Mouse (Mus musculus): ENCODE data around the gene Rnf225. TPM values are rescaled to one million over a fixed set of nuclear protein-coding genes. Genes with fewer than 3 reads are reported as not detected.
"Not testable (repeated sequence)": the region's sequence is repeated elsewhere in the genome, so short reads cannot be mapped to it uniquely, and the experiment has no call there.

Rnf225 gene
- under 1 TPM; 0.26 to 0.34 TPM for total RNA-seq (2021)
- long read RNA-seq, experiment 1, result 0 reads
- long read RNA-seq, experiment 2, result 0 reads

DNA sequence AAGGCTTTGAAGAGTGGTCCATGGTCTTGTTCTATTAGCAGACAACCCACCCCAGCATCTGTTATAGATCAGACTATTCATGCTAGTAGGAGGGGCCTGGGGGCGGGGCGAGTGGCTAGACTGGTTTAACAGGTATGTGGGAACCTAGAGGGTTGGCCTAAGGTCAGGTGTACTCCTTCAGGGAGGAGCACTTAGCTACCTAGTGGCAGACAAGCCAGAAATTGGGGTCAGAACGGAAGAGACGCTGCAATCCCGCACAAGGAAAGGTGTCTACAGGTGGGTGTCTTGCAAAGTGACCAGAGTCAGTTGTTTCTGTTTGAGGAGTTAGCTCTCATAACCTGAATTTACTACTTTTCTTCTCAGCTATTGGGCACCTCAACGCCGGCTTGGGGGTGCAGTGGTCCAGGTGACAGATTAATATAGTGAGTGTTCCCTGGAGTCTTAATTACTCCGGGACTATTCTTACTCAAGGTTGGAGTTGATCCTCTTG lies at the start of gene Rnf225:
Gene Rnf225, plus strand, starts transcription at position 226 of the 490 bp plus-strand sequence.
- no peak for DNase-seq

DNA sequence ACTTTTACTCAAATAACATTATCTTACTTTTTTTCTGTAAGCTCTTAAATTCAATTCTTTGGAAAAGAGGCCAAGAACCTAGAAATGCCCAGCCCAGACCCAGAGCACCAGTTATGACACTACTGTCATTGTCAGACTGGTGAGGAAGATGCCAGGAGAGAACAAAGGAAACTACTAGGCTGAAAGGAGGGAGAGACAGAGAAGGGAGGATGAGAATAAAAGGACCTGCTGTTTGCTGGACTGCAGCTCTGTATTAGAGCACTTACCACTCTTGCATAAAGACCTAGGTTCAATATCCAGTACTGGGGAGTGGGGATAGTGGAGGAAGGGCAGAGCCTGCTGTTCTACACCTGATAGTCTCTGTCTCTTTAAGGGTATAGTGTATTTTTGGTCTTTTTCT lies 47.2 kb upstream of the Rnf225 start:
- DNase-seq, result no peak

- not testable (repeated sequence) for DNase-seq
Measured at GRCm38 (mm10) chr7:12880497-12880896, 46.7 kb upstream of the Rnf225 start.

DNA sequence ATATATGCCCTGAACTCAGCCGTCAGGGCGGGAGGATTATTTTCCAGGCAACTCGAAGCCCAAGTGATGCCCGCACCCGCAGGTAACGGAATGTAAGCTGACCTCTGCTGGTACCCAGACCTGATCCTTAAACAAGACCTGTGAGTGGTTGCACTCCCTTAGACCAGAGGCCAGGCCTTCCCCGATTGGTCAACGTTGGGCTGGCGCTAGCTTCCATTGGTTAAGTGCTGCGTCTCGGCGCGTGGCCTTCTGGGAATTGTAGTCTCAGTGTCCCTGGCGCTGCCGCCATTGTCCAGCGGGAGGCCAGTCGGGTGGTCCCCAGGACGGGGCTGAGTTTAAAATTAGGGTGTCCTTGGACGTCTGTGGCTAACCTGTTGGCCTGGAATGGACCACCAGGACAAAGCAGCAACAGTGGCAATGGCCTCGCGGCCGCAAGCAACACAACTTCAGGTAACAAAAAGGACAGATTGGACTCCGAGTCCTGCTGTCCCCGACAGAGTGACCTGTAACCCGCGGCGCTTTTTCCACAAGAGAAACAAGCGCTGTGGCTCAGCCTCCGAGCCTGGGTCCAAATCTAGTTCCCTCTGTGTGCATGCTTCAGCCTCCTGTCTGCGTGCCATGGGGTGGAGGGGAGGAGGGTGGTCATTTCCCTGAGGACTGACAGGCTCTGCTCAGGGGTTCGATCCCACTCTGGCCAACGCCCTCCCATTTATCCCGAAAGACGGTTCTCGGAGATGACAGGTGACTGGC lies 46.1 kb upstream of the Rnf225 start, which contains the start of gene Zfp128:
Gene Zfp128, plus strand, starts transcription at position 267 of the 750 bp plus-strand sequence.
- DNase-seq, result peak; percentile 91

DNA sequence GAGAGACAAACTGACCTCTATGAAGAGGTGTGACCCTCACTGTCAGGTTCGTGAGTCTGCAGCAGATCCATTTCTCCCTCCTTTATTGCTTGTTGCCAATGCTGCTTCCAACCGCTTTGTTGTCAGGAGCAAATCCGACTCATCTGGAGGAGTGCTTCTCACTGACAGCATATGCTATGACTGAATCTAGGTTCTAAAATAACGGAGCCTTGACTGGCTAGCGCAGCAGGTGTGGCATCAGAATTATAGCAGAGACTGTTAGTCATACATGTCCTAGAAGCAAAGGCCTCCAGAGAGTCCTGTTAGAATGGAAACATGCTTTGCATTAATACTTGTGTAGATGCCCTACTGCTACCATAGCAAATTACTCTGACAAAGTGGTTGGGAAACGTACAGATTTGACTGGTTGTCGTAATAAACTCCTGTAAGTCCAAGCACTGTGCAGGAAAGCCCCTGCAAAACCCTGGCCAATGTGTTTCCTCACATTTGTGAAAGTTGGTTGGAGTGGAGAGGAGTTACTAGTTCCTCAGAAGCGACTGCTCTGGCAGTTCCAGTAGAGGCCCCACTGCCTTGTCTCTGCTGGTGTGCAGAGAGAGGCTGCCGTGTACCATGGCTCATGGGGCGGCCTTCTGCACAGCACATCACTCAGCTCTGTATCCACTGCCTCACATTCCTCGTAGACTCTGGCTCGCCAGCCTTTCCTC lies 40.5 kb upstream of the Rnf225 start:
- no peak for DNase-seq

GRCm38 (mm10) chr7:12887585-12887984 lies 39.6 kb upstream of the Rnf225 start:
- no peak for DNase-seq

DNA sequence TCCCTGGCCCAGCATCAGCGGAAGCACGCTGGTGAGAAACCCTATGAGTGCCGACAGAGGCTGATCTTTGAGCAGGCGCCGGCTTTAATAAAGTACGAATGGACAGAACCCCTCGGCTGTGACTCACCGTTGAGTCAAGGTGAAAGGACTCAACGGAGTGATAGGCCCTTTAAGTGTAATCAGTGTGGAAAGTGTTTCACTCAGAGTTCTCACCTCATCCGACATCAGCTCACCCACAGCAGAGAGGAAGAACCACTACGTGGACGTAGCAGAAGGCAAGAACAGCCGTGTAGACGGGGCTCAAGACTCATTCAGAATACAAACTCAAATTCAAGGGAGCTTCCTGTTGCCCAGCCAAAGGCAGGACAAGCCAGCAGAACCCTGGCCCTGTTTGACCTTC lies 36.3 kb upstream of the Rnf225 start:
- no peak for DNase-seq

DNA sequence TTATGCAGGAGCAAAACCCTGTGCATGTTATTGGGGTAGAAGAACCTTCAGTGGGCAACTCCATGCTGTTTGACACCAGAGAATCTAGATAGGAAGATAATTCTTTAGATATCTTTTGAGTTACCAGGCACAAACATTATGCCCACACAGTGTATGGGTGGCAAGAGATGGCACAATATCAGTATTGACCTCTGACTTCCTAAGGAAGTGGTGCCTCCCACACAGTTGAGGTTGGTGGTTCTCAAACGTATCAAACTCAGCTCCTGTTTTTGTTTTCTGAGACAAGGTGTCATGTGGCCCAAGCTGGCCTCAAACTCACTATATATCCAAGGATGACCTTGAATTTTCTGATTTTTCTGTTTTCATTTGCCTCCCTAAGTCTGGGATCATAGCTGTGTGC lies 35.9 kb upstream of the Rnf225 start:
- DNase-seq, result no peak

GRCm38 (mm10) chr7:12897655-12898410 lies 29.4 kb upstream of the Rnf225 start, which contains the start of gene Zscan22:
TSS of gene Zscan22 (plus strand) at chr7:12897815.
- peak; percentile 84 for DNase-seq

DNA sequence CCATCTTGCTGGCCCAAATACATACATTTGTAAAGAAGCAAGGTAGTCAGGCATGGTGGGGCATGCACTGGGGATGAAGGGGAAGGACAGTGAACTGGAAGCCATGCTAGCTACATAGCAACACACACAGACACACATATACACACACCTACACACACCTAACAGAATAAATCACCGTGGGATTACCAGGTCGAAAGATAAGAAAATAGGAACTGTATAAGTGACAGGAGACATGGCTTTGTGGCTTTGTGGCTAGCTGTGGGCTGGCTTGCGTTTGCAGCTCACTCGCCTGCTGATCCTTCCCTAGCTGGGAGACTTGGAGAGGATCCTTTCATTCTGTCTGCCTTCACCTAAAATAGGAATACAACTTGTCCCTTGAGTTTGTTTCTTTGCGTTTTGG lies 25.7 kb upstream of the Rnf225 start:
- no peak for DNase-seq

GRCm38 (mm10) chr7:12903623-12904022 lies 23.6 kb upstream of the Rnf225 start:
- DNase-seq, result no peak

DNA sequence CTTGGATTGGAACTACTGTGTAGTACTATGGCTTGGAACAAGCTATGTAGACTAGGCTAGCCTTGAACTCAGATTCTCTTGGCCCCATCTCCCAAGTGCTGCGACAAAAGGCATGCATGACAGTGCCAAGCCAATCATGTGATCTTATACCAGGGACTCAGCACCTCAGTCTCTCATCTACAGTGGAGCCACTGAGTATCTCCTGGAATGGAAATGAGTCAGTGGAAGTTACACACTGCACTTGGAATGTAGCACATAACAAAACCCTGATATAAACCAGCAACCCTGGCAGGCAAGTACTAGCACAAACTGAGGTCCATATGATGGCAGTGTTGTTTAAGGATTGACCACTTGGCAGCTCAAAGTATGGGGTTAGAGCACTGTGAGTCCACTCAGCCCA lies 22.1 kb upstream of the Rnf225 start:
- no peak for DNase-seq

DNA sequence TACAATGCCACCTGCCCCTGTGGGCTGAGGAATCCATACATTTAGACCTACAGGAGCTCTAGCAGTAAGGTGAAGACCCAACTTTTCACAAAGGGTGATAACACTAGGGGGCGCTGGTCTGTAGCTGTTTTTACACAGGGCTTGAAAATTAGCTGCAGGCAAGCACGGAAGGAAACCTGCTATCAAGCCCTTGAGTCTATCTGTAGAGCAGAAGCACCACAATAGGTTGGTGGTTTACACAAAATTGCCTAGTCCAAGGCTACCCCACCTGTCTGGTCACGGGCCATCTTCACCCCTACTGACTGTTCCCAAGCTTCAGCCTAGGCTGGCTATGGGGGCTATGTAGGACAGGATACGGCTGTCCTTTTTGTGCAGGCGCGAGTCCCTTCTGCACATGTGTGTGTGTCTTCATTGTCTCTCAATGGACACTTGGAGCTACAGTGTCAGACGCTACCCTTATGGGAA lies 17.7 kb upstream of the Rnf225 start:
- peak; percentile 74 for DNase-seq

DNA sequence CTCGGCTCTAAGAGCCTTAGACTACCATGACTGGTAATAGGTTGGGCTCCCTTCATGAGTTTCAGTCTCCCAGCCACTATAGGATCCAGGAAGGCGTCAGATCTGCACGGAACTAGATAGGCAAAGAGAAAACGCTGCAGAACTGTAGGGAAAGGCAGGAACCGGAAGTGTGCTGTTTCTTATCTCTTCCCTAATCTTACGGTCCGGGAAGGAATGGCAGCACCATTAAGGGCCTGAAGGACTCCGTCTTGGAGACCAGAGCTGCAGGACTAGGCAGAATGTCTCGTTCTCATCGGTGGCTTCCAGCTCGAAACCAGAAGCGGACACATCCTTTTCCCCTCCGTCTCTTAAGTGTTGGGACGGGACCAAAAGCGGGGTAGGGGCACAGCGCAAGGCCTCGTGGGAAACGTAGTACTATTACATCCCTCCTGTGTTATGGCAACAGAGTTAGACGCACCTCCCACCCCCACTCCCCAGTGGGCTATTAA lies 17.0 kb upstream of the Rnf225 start:
- peak; percentile 40 for DNase-seq

GRCm38 (mm10) chr7:12913556-12913955 lies 13.7 kb upstream of the Rnf225 start:
- no peak for DNase-seq

DNA sequence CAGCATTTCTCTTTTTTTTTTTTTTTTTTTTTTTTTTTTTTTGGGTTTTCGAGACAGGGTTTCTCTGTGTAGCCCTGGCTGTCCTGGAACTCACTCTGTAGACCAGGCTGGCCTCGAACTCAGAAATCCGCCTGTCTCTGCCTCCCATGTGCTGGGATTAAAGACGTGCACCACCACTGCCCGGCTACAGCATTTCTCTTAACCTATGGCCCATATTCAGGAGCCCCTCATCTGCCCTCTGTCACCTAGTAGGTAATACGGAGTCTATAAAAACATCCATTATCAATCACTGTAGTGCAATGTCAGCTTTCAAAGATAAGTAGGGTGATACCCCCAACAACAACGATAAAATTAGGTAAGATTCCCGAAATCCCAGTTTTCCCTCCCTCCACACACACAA lies 6.7 kb upstream of the Rnf225 start:
- DNase-seq, result not testable (repeated sequence)

DNA sequence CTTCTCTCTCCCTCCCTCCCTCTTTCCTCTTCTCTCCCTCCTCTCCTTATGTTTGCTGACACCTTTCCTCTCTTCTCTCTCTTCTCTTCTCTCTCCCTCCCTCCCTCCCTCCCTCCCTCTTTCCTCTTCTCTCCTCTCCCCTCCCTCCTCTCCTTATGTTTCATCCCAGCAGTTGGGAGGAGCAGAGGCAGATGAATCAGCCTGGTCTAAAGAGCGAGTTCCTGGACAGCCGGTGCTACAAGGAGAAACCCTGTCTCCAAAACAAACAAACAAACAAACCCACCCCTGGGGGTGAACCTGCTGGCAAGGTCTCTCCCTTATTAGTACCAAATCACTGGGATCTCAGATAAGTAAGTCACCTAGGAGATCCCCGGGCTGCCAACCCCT lies 5.9 kb upstream of the Rnf225 start:
- no peak for DNase-seq

GRCm38 (mm10) chr7:12921705-12922465 lies 5.3 kb upstream of the Rnf225 start, which contains the start of gene Rps5:
TSS of gene Rps5 (plus strand) at chr7:12922290.
- peak; percentile 97 for DNase-seq

GRCm38 (mm10) chr7:12922729-12923128 lies 4.5 kb upstream of the Rnf225 start:
- no peak for DNase-seq

GRCm38 (mm10) chr7:12926316-12926715 lies 900 bp upstream of the Rnf225 start:
- DNase-seq, result no peak
